Mouse (Mus musculus): ENCODE measurements around the gene Relt. TPM values are rescaled to one million over a fixed set of nuclear protein-coding genes. Genes with fewer than 3 reads are reported as not detected.
A peak's percentile ranks its signal among the peaks of the same experiment; 100 is the strongest.
"Not testable (repeated sequence)": the region's sequence is repeated elsewhere in the genome, so short reads cannot be mapped to it uniquely, and the experiment has no call there.

Relt gene
- polyA plus RNA-seq, 1 experiment from 2014 or later: 4.1 TPM

DNA sequence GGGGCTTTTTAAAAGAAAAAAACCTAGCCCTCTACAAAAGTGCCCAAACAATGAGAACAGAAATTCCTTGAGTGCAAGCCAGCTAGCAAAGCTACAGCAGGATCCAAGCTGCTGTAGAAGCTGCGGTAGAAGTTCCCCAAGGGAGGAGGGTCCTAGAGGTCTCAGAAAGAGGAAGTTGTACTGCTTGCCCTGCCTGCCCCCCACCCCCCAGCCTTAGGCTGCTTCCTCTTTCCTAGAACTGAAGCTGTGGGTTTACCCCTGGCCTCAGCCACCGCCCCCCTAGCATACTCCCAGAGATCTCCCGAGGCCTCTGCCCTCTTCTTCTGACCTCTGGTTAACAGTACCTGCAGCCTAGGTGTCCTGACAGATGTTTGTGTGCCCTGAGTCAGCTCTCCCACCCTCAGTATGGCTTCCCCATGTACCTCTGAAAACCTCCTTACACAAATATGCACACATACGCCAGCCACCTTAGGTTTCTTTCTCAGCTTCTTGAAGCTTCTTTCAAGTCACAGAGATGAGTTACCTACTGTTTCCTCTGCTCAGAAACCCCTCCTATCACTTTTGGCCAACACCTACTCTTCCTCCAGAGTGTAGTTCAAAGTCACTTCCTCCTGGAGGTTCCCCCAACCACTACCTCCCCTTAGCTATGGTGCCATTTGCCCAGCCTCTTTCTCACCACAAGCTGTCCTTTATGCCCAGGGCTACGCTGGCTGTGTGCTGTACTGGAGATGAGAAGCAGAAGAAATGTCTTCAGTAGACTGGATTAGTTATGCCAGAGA is 7.3 kb downstream of the Relt start:
- peaks cover 75% of the 10 kb centered on the region for H3K4me1 ChIP-seq (replicated peaks)
- no peak overlapping the region for H3K9ac ChIP-seq
- H3K27ac ChIP-seq (ENCODE audit: poor library complexity, severe bottlenecking): no peak overlapping the region
- H3K27me3 ChIP-seq (replicated peaks): no peaks in the 10 kb centered on the region
- no peak for ATAC-seq (ENCODE audit: insufficient number of reproducible peaks, low FRiP score)
- H3K4me3 ChIP-seq: no peak overlapping the region
- 65% methylated on average over 5 of the region's 5 CpGs for WGBS
- no peaks in the 10 kb centered on the region for H3K36me3 ChIP-seq
- H3K9me3 ChIP-seq (replicated peaks): no peaks in the 10 kb centered on the region
- no peak overlapping the region for H3K4me2 ChIP-seq

DNA sequence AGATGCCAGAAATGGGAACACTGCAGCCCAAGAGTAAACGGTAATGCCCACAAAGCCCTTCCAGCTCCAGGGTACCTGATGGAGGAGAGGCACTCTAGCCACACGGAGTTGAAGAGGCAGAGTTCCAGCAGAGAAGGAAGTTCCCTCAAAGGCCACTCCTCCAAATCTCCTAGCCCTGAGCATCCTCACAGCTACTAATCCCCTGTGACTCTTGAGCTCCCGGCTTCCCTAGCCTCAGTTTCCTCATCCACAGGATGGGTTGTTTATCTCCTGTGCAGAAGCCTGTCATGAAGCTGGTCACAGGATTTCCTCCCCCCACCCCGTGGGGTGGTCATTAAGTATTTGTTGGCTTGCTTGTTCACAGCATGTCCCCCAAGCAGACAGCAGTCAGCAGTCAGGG is 7.9 kb downstream of the Relt start:
- WGBS: 38% methylated on average over 4 of the region's 4 CpGs
- Histone ChIP-seq H3K4me1 (replicated peaks) (peaks cover 68% of the 10 kb centered on the region), H3K27ac (ENCODE audit: poor library complexity, severe bottlenecking) (no peak overlapping the region), H3K9ac (no peak overlapping the region), H3K27me3 (replicated peaks) (no peaks in the 10 kb centered on the region), H3K9me3 (replicated peaks) (no peaks in the 10 kb centered on the region), H3K4me2 (no peak overlapping the region), H3K4me3 (no peak overlapping the region), H3K36me3 (no peaks in the 10 kb centered on the region)
- ATAC-seq (ENCODE audit: insufficient number of reproducible peaks, low FRiP score): no peak

GRCm38 (mm10) chr7:100854861-100855260 is 8.4 kb downstream of the Relt start:
- H3K4me1 ChIP-seq (replicated peaks): peaks cover 63% of the 10 kb centered on the region

GRCm38 (mm10) chr7:100854137-100854814 is 9.0 kb downstream of the Relt start:
- Histone ChIP-seq H3K9me3 (replicated peaks) (no peaks in the 10 kb centered on the region), H3K9ac (peak overlapping the region; percentile 26; the same call in 1 of the 2 replicates), H3K4me1 (replicated peaks) (peaks cover 58% of the 10 kb centered on the region), H3K4me3 (no peak overlapping the region), H3K36me3 (no peaks in the 10 kb centered on the region; the same call in 1 of the 2 replicates), H3K4me2 (no peak overlapping the region), H3K27ac (ENCODE audit: poor library complexity, severe bottlenecking) (no peak overlapping the region), H3K27me3 (replicated peaks) (no peaks in the 10 kb centered on the region)
- WGBS: 40% methylated on average over 6 of the region's 6 CpGs
- ATAC-seq (ENCODE audit: insufficient number of reproducible peaks, low FRiP score): no peak

More at GRCm38 (mm10) chr7:100854861-100855260, 8.4 kb downstream of the Relt start:
- H3K4me3 ChIP-seq: no peak overlapping the region
- no peak overlapping the region for H3K27ac ChIP-seq (ENCODE audit: poor library complexity, severe bottlenecking)
- H3K36me3 ChIP-seq: no peaks in the 10 kb centered on the region; the same call in 1 of the 2 replicates
- no peak for ATAC-seq (ENCODE audit: insufficient number of reproducible peaks, low FRiP score)
- no peak overlapping the region for H3K4me2 ChIP-seq
- H3K9me3 ChIP-seq (replicated peaks): no peaks in the 10 kb centered on the region
- 0 out of 2 replicates have a peak overlapping the region, but pooled peaks have one; percentile 26 for H3K9ac ChIP-seq
- no peaks in the 10 kb centered on the region for H3K27me3 ChIP-seq (replicated peaks)
- WGBS: 88% methylated on average over 5 of the region's 5 CpGs

DNA sequence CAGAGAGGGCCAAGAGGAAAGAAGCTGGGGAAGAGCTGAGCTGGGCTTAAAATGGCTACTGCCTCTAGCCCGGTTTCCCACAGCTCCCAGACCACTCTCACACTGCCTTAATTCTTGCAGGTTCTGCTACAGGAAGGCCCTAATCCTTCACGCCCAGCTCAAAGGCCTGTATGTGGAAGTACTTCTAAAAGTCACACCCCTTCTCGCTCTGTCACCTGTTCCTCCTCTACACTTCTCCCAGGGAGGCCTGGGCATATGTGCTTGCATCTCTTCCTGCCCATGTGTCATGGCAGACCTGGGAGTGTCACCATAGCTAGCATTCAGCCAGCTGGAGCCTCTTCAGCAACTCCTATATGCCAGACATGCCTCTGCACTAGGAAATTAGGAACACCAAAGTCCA is 9.8 kb downstream of the Relt start:
- Histone ChIP-seq H3K9me3 (replicated peaks) (no peaks in the 10 kb centered on the region), H3K36me3 (no peaks in the 10 kb centered on the region; the same call in 1 of the 2 replicates), H3K9ac (no peak overlapping the region), H3K4me1 (replicated peaks) (peaks cover 52% of the 10 kb centered on the region), H3K4me3 (no peak overlapping the region), H3K4me2 (no peak overlapping the region), H3K27ac (ENCODE audit: poor library complexity, severe bottlenecking) (no peak overlapping the region), H3K27me3 (replicated peaks) (no peaks in the 10 kb centered on the region)
- no peak for ATAC-seq (ENCODE audit: insufficient number of reproducible peaks, low FRiP score)
- WGBS: 81% methylated on average over 3 of the region's 3 CpGs

DNA sequence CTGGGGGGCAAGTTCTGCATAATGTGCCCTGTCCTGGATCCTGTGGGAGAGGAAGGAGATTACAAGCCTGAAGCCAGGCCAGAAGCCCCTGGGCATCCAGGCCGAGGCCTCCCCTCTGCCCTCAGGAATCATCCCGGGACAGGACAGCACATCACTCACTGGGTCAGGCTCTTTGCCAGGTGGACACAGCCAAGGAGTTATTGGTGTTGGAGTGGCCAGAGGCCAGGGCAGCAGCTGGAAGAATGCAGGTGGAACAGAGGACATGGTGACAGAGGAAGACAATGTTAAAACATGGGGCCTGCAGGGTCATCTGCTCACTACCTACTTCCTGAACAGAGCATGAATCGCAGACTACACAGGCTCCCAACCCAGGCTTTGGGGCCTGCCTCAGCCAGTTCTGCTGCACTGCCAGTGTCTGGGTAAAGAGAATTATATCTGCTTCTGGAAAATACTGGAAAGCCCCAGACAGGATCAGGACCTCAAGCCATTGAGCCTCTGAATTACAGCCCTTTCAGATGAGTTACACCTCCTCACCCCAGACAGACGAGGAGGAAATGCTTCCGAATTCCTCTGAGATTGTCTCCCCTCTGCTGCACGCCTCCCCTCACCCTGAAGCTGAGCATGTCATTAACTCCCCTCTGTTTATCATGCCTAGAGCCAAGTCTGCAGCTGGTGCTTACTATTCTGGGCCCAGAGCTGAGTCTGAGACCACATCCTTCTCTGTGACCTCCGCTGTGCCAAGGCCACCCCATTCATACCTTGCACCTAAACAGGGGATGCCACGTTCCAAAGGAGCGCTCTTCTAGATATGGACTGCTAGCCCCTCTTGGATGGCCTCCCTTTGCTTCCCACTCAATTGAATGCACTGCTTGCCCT is 11.5 kb downstream of the Relt start:
- ATAC-seq (ENCODE audit: insufficient number of reproducible peaks, low FRiP score): no peak
- Histone ChIP-seq H3K9ac (peak overlapping the region; percentile 42), H3K4me1 (replicated peaks) (peaks cover 52% of the 10 kb centered on the region)

GRCm38 (mm10) chr7:100849508-100849907 is 13.7 kb downstream of the Relt start:
- no peak overlapping the region for H3K4me3 ChIP-seq
- peaks cover 14% of the 10 kb centered on the region for H3K36me3 ChIP-seq
- no peaks in the 10 kb centered on the region for H3K27me3 ChIP-seq (replicated peaks)
- H3K4me1 ChIP-seq (replicated peaks): peaks cover 45% of the 10 kb centered on the region
- H3K27ac ChIP-seq (ENCODE audit: poor library complexity, severe bottlenecking): no peak overlapping the region
- no peak overlapping the region for H3K4me2 ChIP-seq
- no peak for ATAC-seq (ENCODE audit: insufficient number of reproducible peaks, low FRiP score)
- WGBS: 87% methylated on average over 2 of the region's 2 CpGs
- no peaks in the 10 kb centered on the region for H3K9me3 ChIP-seq (replicated peaks)
- H3K9ac ChIP-seq: no peak overlapping the region

More for the DNA sequence above, 11.5 kb downstream of the Relt start:
- H3K4me2 ChIP-seq: no peak overlapping the region
- 60% methylated on average over 9 of the region's 9 CpGs for WGBS
- 0 out of 2 replicates have a peak overlapping the region, but pooled peaks have one; percentile 24 for H3K27ac ChIP-seq (ENCODE audit: poor library complexity, severe bottlenecking)
- H3K27me3 ChIP-seq (replicated peaks): no peaks in the 10 kb centered on the region
- peaks cover 13% of the 10 kb centered on the region for H3K36me3 ChIP-seq
- H3K4me3 ChIP-seq: no peak overlapping the region
- no peaks in the 10 kb centered on the region for H3K9me3 ChIP-seq (replicated peaks)

GRCm38 (mm10) chr7:100848744-100849143 is 14.5 kb downstream of the Relt start:
- WGBS: 37% methylated on average over 6 of the region's 6 CpGs
- H3K27me3 ChIP-seq (replicated peaks): no peaks in the 10 kb centered on the region
- H3K4me1 ChIP-seq (replicated peaks): peaks cover 45% of the 10 kb centered on the region

GRCm38 (mm10) chr7:100847131-100847530 is 16.1 kb downstream of the Relt start:
- ATAC-seq (ENCODE audit: insufficient number of reproducible peaks, low FRiP score): no peak
- Histone ChIP-seq H3K27me3 (replicated peaks) (no peaks in the 10 kb centered on the region), H3K4me2 (no peak overlapping the region), H3K4me1 (replicated peaks) (peaks cover 31% of the 10 kb centered on the region), H3K9me3 (replicated peaks) (no peaks in the 10 kb centered on the region), H3K27ac (ENCODE audit: poor library complexity, severe bottlenecking) (no peak overlapping the region), H3K4me3 (no peak overlapping the region), H3K9ac (no peak overlapping the region), H3K36me3 (peaks cover 18% of the 10 kb centered on the region)
- WGBS: 90% methylated on average over 6 of the region's 6 CpGs

More at GRCm38 (mm10) chr7:100848744-100849143, 14.5 kb downstream of the Relt start:
- no peak overlapping the region for H3K4me2 ChIP-seq
- no peak overlapping the region for H3K27ac ChIP-seq (ENCODE audit: poor library complexity, severe bottlenecking)
- no peaks in the 10 kb centered on the region for H3K9me3 ChIP-seq (replicated peaks)
- H3K9ac ChIP-seq: no peak overlapping the region
- no peak for ATAC-seq (ENCODE audit: insufficient number of reproducible peaks, low FRiP score)
- H3K4me3 ChIP-seq: no peak overlapping the region
- peaks cover 14% of the 10 kb centered on the region for H3K36me3 ChIP-seq

GRCm38 (mm10) chr7:100846033-100846432 is 17.2 kb downstream of the Relt start:
- not testable (repeated sequence) for H3K27ac ChIP-seq (ENCODE audit: poor library complexity, severe bottlenecking); H3K9ac ChIP-seq
- WGBS: 91% methylated on average over 7 of the region's 7 CpGs

More at GRCm38 (mm10) chr7:100846033-100846432, 17.2 kb downstream of the Relt start:
- H3K4me2 ChIP-seq; ATAC-seq (ENCODE audit: insufficient number of reproducible peaks, low FRiP score); H3K9me3 ChIP-seq (replicated peaks); H3K4me3 ChIP-seq; H3K27me3 ChIP-seq (replicated peaks): not testable (repeated sequence)
- Histone ChIP-seq H3K4me1 (replicated peaks) (peaks cover 21% of the 10 kb centered on the region), H3K36me3 (peaks cover 24% of the 10 kb centered on the region)
